Mouse (Mus musculus): ENCODE results near the gene Gnpat.
A peak's percentile ranks its signal among the peaks of the same experiment; 100 is the strongest.
"Not testable (repeated sequence)": the region's sequence is repeated elsewhere in the genome, so short reads cannot be mapped to it uniquely, and the experiment has no call there.

Gnpat gene

GRCm38 (mm10) chr8:124862321-124863162 lies at the start of gene Gnpat, which contains the start of gene 2810004N23Rik:
TSS of gene Gnpat (plus strand) at chr8:124863033.
TSS of gene 2810004N23Rik (minus strand) at chr8:124863120.
- peak; percentile 77 for DNase-seq (ENCODE audit: low read depth)

- DNase-seq (ENCODE audit: low read depth), result no peak
Observed at GRCm38 (mm10) chr8:124813326-124813725, 49.5 kb upstream of the Gnpat start.

DNA sequence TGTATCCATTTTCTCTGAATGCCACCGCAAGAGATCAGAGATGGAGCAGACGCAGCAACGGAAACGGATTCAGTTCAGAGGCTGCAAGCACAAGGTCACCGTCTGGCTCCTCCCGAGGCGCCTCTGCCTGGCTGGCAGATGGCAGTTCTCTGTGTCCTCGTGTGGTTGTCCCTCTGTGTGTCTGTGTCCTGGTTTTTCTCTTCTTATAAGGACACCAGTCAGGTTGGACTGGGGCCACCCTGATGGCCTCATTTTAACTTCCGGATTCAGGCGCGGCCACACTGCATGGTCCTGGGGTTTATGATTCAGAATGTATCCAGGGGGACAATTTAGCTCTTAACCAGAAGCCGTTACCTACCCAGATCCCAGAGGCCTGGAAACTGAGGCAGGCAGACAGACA lies 47.0 kb upstream of the Gnpat start:
- DNase-seq (ENCODE audit: low read depth), result no peak

- no peak for DNase-seq (ENCODE audit: low read depth)
Observed at GRCm38 (mm10) chr8:124816866-124817265, 46.0 kb upstream of the Gnpat start.

DNA sequence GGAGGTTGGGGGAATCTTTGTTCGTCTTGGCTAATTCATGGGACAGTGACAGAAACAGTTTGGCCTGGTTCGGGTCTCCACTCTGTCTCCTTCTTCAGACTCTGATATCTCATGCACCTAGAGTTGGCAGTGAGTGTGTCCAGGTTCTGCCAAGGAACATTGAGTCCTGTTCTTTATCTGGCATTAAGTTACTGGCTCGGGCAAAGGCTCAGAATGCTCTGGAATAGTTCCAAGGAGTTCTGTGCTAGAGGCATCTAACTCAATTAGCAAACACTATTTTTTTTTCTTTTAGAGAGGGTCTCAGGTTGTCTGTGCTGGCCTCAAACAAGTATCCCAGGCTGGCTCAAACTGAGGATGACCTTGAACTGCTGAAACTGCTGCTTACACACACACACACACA lies 45.5 kb upstream of the Gnpat start:
- no peak for DNase-seq (ENCODE audit: low read depth)

GRCm38 (mm10) chr8:124819612-124820115 lies 43.2 kb upstream of the Gnpat start:
- DNase-seq (ENCODE audit: low read depth), result no peak

DNA sequence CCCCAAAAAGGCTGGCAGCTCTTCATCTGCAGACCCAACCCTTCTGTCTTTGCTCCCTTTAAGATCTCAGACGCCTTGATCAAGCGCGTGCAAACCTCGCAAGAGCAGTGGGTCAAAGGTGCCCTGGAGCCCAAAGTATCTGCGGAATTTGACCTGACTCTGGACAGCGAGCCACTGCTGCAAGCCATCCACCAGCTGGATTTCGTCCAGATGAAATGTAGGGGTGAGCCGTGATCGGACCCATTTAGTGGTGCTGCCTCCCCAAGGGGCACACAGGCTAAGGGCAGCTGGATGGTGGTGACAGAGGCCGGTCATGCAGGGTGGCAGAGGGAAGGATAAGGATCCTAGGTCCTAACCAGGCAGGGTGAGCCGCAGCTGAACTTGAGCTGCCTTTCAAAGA lies 42.7 kb upstream of the Gnpat start:
- no peak for DNase-seq (ENCODE audit: low read depth)

DNA sequence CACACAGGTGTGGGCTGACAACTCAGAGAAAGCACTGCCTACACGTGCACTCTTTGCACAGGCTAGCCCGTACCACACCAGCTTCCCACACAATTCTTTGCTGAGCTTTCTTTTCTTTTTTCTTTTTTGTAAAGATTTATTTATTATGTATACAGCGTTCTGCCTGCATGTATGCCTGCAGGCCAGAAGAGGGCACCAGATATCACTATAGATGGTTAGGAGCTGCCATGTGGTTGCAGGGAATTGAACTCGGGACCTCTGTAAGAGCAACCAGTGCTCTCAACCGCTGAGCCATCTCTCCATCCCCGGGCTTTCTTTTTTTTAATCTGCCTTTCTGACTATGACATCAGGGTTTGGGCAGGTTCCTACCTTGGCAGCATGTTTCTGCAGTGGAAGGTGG lies 39.3 kb upstream of the Gnpat start:
- DNase-seq (ENCODE audit: low read depth), result no peak

DNA sequence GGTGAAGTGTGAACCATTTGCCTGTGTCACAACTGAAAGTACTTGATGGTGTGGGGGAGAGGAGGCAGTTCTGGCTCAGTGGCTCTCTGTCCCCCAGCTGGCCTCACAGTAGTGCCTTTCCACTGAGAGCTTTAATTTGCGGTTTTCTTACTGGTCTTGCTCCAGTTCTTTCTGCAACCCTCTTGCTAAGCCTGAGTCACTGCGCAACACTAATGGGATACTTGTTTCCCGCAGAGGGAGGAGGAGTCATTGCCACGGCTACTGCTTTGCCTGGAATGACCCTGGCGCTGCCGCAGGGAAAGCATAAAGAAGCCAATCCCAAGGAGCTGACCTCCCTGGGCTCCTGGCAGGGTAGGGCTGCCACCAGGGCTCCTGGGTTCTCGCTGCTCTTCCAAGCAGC lies 36.2 kb upstream of the Gnpat start:
- DNase-seq (ENCODE audit: low read depth), result no peak

DNA sequence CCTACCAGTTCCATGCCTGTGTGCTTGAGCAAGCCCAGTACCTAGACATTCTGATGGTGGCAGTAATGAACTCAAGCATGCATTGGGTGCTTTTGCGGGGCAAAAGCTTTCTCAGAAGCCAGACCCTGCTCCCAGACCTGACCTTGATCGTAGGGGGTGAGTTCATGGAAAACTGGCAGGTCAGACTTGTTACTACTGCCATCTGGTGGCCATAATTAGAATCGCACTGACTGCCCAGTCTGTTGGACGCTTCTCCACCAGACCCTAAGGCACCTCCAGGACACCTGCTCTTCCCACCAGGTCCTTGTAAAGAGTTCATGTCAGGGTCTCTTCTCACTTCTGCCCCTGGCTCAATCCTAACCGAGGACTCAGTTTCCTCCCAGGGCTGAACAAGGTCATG lies 35.4 kb upstream of the Gnpat start:
- DNase-seq (ENCODE audit: low read depth), result peak; percentile 21

DNA sequence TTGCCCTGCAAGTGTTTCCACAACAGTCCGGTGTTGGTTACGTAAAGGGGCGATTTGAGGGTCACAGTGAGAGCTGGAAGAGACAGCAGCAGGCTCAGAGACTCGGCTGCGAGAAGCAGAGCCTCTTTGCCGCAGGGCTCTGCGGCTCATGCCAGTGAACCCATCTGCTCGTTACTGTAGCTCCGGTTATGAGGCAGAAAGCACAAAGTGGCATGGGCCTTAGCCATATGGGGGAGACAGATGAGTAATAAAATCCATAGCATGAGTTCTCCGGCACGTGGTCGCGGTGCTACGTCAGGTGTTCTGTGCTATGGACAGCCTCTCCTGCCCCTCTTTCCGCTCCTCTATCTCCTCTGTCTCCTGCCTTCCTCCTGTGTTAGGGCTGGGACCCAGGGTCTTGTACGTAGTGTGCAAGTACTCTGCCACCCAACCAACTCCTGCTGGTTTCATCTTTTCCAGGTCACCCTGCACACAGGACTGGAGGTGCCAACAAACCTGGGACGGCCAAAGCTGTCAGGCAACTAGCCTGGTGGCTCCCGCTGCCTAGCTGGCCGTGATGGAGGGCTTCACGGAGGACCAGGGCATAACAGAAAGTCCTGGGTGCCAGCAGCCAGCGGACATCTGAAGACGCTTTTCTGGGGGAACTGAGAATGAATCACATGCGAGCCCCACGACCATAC lies 34.1 kb upstream of the Gnpat start:
- DNase-seq (ENCODE audit: low read depth), result no peak

- DNase-seq (ENCODE audit: low read depth), result no peak
Observed at GRCm38 (mm10) chr8:124830050-124830449, 32.8 kb upstream of the Gnpat start.

DNA sequence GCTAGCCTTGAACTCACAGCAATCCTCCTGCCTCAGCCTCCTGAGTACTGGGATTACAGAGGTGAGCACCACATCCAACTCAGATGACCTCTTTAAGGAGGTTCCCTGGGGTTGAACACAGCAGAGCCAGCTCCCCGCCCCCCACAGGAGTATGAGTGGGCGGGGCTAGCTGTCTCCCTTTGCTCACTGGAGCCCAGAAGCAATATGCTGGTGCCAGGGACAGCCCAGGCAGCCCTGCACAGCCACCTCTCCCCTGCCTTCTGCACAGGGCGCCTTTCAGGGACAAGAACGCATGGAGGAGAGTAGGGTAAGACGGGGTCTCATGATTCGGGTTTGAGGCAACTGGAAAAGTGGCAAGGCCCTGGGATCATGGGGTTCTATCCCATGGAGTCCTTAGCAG lies 31.3 kb upstream of the Gnpat start:
- DNase-seq (ENCODE audit: low read depth), result peak; percentile 5

GRCm38 (mm10) chr8:124831941-124832340 lies 30.9 kb upstream of the Gnpat start:
- DNase-seq (ENCODE audit: low read depth), result no peak

- no peak for DNase-seq (ENCODE audit: low read depth)
Observed at GRCm38 (mm10) chr8:124833430-124834205, 29.2 kb upstream of the Gnpat start.

DNA sequence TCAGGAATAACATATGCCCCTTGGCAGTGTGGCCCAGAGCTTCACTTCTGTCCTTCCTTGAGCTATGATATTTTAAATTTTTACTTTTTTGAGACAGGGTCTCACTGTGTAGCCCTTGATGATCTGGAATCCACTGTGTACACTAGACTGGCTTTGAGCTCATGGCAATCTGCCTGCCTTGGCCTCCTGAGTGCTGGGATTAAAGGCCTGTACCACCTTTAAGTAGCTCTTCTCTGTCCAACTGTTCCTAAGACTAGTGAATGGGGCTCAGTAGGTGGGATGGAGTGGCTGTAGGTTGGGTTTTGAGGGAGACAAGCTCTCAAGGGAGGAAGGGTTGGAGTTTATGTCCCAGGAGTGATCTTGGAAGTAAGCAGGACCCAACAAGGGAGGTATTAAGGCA lies 27.0 kb upstream of the Gnpat start:
- DNase-seq (ENCODE audit: low read depth), result no peak

DNA sequence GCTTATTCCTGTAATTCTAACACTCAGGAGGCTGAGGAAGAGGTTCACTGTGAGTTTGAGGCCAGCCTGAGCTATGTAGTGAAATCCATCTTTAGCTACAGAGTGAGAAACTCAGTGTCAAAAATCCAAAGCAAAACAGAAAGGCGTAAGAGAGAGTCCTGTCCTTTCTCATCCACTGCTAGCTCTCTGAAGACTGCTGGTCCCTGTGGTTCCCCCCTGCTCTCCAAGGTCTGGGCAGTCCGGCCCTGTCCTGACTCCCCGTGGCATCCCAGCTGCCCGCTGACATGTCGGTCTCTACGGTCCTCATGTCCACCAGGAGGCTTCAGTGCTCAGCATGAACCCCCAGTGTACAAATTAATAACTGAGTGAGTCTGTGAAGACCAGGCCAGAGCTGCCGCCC lies 26.6 kb upstream of the Gnpat start:
- DNase-seq (ENCODE audit: low read depth), result no peak

- no peak for DNase-seq (ENCODE audit: low read depth)
Observed at GRCm38 (mm10) chr8:124836907-124837306, 25.9 kb upstream of the Gnpat start.

- no peak for DNase-seq (ENCODE audit: low read depth)
Observed at GRCm38 (mm10) chr8:124837956-124838355, 24.9 kb upstream of the Gnpat start.

DNA sequence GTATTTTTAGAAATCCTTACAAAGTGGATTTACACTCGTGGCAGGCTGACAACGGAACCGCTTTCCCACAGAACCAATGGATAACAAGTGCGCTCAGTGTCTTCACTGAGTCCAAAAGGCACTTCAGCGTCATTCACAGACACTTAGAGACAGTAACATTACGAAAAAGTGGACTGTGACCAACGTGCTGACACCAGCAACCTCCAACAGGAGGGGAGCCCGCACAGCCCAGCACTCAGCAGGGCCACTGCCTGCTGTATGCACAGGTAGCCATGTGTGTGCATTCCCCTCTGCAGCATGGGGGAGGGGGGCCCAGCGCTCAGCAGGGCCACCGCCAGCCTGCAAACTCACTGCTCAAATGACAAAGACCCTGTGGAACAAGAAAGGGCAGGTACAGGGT lies 23.5 kb upstream of the Gnpat start:
- no peak for DNase-seq (ENCODE audit: low read depth)

DNA sequence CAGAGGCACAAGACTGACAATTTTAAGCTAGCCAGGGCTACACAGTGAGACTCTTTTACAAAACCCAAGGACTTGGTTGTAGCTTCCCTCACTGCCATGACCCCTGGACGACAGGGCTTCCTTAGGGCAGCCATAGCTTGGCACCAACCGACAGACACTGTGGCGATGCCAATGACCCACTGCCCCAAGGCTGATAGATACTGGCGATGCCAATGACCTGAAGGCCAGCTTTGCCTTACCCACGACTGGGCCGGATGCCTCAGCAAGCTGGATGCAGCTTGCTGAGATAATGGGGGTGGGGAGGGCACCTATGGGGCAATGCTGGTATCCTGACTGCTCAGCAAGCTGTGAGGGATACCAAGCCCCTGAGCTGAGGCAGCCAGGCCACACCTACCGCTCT lies 21.9 kb upstream of the Gnpat start:
- no peak for DNase-seq (ENCODE audit: low read depth)

GRCm38 (mm10) chr8:124841775-124842174 lies 21.1 kb upstream of the Gnpat start:
- no peak for DNase-seq (ENCODE audit: low read depth)

GRCm38 (mm10) chr8:124842929-124843328 lies 19.9 kb upstream of the Gnpat start:
- DNase-seq (ENCODE audit: low read depth), result not testable (repeated sequence)
